Mouse (Mus musculus) hindbrain, embryonic 13.5 days (tissue): ENCODE data around the gene 1600014C23Rik. TPM values are rescaled to one million over a fixed set of nuclear protein-coding genes. Genes with fewer than 3 reads are reported as not detected.

Experiments
- ATAC-seq: fragments of 200-750 bp; cut with Nextera tagmentation; 2 replicates; pipeline ENCODE4 v1.8.0; 2017; ENCODE audit warnings: moderate TSS enrichment; ENCODE audit not compliant: low FRiP score
- H3K27ac ChIP-seq: fragments of 300-500 bp; sonication (generic); 2 replicates; pipeline ENCODE4 v1.5.1; 2015; ENCODE audit warnings: inconsistent platforms, mild to moderate bottlenecking, moderate library complexity
- H3K27me3 ChIP-seq: fragments of 300-500 bp; sonication (generic); 2 replicates; pipeline ENCODE4 v1.6.1; 2015; ENCODE audit warnings: mild to moderate bottlenecking, inconsistent platforms
- H3K36me3 ChIP-seq: fragments of 300-500 bp; sonication (generic); 2 replicates; pipeline ENCODE4 v1.6.1; 2015; ENCODE audit warnings: mild to moderate bottlenecking, inconsistent platforms
- H3K4me1 ChIP-seq: fragments of 300-500 bp; sonication (generic); replicated peaks from 2 replicates; pipeline ENCODE4 v1.6.1; 2015; ENCODE audit warnings: inconsistent platforms
- H3K4me2 ChIP-seq: fragments of 300-500 bp; sonication (generic); 2 replicates; pipeline ENCODE4 v1.6.1; 2015; ENCODE audit warnings: inconsistent platforms, mild to moderate bottlenecking, moderate library complexity
- H3K4me3 ChIP-seq: fragments of 300-500 bp; sonication (generic); 2 replicates; pipeline ENCODE4 v1.5.1; 2015; ENCODE audit warnings: mild to moderate bottlenecking, inconsistent platforms
- H3K9ac ChIP-seq: fragments of 300-500 bp; sonication (generic); 2 replicates; pipeline ENCODE4 v1.6.1; 2015; ENCODE audit warnings: mild to moderate bottlenecking, inconsistent platforms
- H3K9me3 ChIP-seq: fragments of 300-500 bp; sonication (generic); 2 replicates; pipeline ENCODE4 v1.6.1; 2016; ENCODE audit warnings: inconsistent platforms
- whole genome bisulfite sequencing: fragments of 180-500 bp; shearing (Covaris S2); methylation state at CpG from one replicate; pipeline ENCODE4 v1.1.7; 2015; 5-methylcytosine and 5-hydroxymethylcytosine counted together
- polyA plus RNA-seq: library from polyadenylated mRNA; unstranded; fragments of >200 nt; fragmentation: Nextera tagmentation; extraction: Ambion mirVana; gene quantifications from 2 replicates; pipeline ENCODE4 v1.2.1, GENCODE M21; 2015

The 1600014C23Rik gene
- polyA plus RNA-seq, result not detected in 2 replicates

DNA sequence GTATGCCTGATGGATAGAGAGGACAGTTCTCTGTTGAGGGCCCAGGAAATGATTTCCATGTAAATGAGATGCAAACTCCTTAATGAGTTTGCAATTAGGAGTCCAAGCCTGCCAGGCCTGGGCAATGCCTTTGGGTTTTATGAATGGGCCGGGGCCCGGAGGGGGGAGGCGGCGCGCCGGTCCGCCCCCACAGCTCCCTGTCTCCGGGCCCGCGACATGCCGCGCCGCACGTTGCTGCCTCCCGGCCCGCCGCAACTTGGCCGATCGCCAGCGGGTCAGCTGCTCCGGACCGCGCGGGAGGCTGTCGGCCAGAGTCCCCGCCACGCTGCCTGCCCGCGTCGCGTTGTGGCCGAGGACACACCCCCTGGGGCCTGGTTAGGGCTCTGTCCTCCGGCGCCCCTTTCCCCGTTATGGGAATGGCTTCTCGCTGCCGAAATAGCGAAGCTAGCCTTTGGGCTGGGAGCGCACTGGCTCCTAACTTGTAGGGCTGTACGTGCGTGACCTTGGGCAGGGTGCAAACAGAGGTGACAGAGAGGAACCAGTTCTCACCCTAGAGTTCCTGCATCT lies at the start of gene 1600014C23Rik:
1600014C23Rik (minus strand) TSS at position 110 of the 567 bp plus-strand sequence.
- peak within 1 kb of the TSS; percentile 78 for H3K27ac ChIP-seq
- H3K9ac ChIP-seq, result peak within 1 kb of the TSS; percentile 71
- WGBS, result 2% methylated on average over 36 of the region's 41 CpGs
- H3K4me1 ChIP-seq, result peaks cover 44% of the 10 kb centered on the region
- H3K27me3 ChIP-seq, result peaks cover 24% of the 10 kb centered on the region
- no peaks in the 10 kb centered on the region for H3K36me3 ChIP-seq
- H3K9me3 ChIP-seq, result no peaks in the 10 kb centered on the region
- H3K4me3 ChIP-seq, result peak within 1 kb of the TSS; percentile 38
- peak within 1 kb of the TSS; percentile 73 for H3K4me2 ChIP-seq
- peak; percentile 35 for ATAC-seq

DNA sequence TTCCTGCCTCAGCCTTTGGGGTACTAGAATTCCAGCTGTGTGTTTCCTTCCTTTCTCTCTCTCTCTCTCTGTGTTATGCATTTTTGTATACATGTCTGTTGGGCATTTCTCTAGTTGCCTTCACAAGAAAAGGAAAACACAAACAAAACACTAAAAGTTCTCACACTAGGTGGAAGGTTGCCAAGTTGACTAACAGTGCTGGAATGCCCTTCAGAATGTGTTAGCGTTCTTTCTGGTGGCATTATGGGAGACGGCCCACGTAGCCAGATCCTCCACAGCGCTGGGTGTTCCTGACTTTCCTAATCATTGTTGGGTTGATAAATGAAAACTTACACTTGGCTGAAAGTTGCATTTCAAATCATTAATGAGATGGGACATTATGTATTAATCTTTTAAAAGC lies 44.8 kb upstream of the 1600014C23Rik start:
- no peak overlapping the region for H3K9ac ChIP-seq
- no peaks in the 10 kb centered on the region for H3K4me1 ChIP-seq
- no peak overlapping the region for H3K27ac ChIP-seq
- H3K9me3 ChIP-seq, result no peaks in the 10 kb centered on the region
- H3K4me2 ChIP-seq, result no peak overlapping the region
- no peaks in the 10 kb centered on the region for H3K36me3 ChIP-seq
- no peak overlapping the region for H3K4me3 ChIP-seq
- WGBS, result 92% methylated on average over 4 of the region's 4 CpGs
- no peak for ATAC-seq
- no peaks in the 10 kb centered on the region for H3K27me3 ChIP-seq

DNA sequence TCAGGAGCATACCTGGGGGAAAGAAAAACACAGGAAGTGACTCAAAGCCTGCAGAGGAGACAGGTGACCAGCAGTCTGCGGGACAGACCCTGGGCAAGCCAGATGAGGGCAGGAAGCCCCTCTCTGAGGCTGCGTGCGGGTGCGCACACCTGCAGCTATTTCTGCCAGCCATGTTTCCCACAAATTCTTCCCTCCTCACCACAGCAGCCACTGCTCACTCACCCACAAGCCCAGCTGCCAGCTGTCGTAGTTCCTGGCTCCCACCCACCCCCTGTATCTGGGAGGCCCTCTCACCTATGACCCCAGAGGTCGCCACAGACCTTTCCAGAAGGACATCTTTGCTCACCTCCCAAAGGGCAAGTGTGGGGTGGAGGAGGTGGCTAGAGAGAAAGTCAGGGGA lies 43.8 kb upstream of the 1600014C23Rik start:
- no peak overlapping the region for H3K4me2 ChIP-seq

DNA sequence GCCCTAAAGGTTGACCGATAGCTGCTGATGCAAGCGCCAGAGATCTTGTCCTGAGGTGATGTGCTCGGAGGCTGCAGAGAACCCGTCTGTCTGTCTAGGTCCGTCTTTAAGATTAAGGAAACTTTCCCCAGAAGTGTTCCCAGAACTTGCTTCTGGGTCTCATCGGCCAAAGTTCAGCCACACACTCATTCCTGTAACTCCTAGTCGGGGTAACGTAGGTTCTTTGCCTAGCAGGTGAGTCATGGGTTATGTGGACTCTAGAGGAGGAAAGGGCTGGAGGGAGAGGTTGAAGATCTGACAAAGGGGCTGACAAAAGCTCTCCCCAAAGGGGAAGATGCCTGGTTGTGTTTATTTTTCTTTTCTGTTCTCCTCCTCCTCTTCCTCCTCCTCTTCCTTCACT lies 42.5 kb upstream of the 1600014C23Rik start:
- H3K9me3 ChIP-seq, result no peaks in the 10 kb centered on the region
- no peak overlapping the region for H3K4me3 ChIP-seq
- WGBS, result 97% methylated on average over 8 of the region's 8 CpGs
- H3K36me3 ChIP-seq, result no peaks in the 10 kb centered on the region
- H3K4me2 ChIP-seq, result no peak overlapping the region
- no peak overlapping the region for H3K9ac ChIP-seq
- ATAC-seq, result no peak
- no peaks in the 10 kb centered on the region for H3K27me3 ChIP-seq
- H3K4me1 ChIP-seq, result no peaks in the 10 kb centered on the region
- no peak overlapping the region for H3K27ac ChIP-seq

More for the DNA sequence above, 43.8 kb upstream of the 1600014C23Rik start:
- Histone ChIP-seq H3K9ac (no peak overlapping the region), H3K27ac (no peak overlapping the region), H3K27me3 (no peaks in the 10 kb centered on the region), H3K4me1 (no peaks in the 10 kb centered on the region), H3K4me3 (no peak overlapping the region), H3K9me3 (no peaks in the 10 kb centered on the region), H3K36me3 (no peaks in the 10 kb centered on the region)
- 88% methylated on average over 6 of the region's 6 CpGs for WGBS
- ATAC-seq, result no peak

DNA sequence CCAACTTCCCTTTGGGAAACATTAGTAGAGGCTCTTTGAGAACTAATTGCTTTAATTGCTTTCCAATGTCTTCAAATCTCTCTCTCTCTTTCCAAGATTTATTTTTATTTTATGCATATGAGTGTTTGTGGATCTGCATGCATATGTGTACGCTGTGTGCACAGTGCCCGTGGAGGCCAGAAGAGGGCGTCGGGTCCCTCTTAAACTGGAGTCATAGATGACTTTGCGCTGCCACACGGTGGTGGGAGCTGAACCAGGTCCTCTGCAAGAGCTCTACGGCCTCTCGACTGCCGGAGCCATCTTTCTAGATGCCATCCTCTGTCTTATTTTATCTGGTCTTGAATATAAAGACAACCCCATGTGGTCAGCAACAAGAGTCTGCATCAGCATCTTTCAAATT lies 41.8 kb upstream of the 1600014C23Rik start:
- H3K4me3 ChIP-seq, result no peak overlapping the region
- H3K4me2 ChIP-seq, result no peak overlapping the region
- no peak overlapping the region for H3K27ac ChIP-seq
- no peaks in the 10 kb centered on the region for H3K36me3 ChIP-seq
- no peak for ATAC-seq
- peaks cover 4% of the 10 kb centered on the region; the same call in 1 of the 2 replicates for H3K4me1 ChIP-seq
- 91% methylated on average over 9 of the region's 9 CpGs for WGBS
- H3K27me3 ChIP-seq, result no peaks in the 10 kb centered on the region
- H3K9ac ChIP-seq, result no peak overlapping the region
- no peaks in the 10 kb centered on the region for H3K9me3 ChIP-seq

DNA sequence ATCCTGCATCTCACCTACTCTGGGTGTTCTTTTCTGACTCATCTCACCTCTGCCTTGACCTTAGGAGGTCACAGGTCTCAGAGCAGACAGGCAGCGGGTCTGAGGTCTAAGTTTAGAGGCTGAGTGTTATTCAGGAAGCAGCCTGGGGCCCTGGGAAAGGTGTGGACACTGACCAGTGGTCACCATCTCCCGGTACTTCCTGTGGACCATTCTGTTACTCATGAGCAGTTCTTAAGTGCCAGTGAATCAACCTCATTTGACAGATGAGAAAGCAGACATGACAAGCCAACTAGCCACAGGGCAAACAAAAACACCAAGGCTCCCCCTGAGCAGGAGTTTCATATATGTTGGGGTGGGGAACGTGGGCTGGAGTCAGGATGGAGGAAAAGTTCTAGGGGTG lies 38.9 kb upstream of the 1600014C23Rik start:
- 75% methylated on average over 3 of the region's 3 CpGs for WGBS
- ATAC-seq, result no peak
- H3K36me3 ChIP-seq, result no peaks in the 10 kb centered on the region
- H3K9ac ChIP-seq, result no peak overlapping the region
- H3K9me3 ChIP-seq, result no peaks in the 10 kb centered on the region
- no peak overlapping the region for H3K4me3 ChIP-seq
- H3K4me1 ChIP-seq, result peaks cover 7% of the 10 kb centered on the region
- H3K27me3 ChIP-seq, result peaks cover 6% of the 10 kb centered on the region; the same call in 1 of the 2 replicates
- no peak overlapping the region for H3K27ac ChIP-seq
- no peak overlapping the region for H3K4me2 ChIP-seq

DNA sequence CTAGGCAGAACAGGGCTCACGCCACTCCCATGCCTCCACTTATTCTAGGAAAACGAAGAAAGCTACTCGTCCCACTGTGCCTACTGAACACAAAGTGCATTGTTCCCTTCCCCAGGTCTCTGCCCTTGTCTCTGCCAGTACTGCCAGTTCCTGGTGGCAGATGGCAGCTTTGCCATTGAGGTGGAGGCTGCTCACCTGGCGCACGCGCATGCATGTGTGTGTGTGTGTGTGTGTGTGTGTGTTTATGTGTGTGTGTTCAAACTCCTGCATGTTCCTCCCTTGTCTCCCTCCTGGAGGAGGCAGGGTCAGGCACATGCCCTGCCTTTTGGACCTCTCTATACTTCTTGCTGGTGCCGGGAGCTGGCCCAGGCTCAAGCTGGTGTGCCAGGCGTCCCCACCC lies 38.5 kb upstream of the 1600014C23Rik start:
- no peaks in the 10 kb centered on the region for H3K36me3 ChIP-seq
- H3K27ac ChIP-seq, result no peak overlapping the region
- peaks cover 6% of the 10 kb centered on the region; the same call in 1 of the 2 replicates for H3K27me3 ChIP-seq
- ATAC-seq, result no peak
- no peak overlapping the region for H3K4me2 ChIP-seq
- no peak overlapping the region for H3K4me3 ChIP-seq
- no peak overlapping the region for H3K9ac ChIP-seq
- H3K9me3 ChIP-seq, result no peaks in the 10 kb centered on the region
- H3K4me1 ChIP-seq, result peaks cover 11% of the 10 kb centered on the region
- WGBS, result 85% methylated on average over 8 of the region's 8 CpGs

DNA sequence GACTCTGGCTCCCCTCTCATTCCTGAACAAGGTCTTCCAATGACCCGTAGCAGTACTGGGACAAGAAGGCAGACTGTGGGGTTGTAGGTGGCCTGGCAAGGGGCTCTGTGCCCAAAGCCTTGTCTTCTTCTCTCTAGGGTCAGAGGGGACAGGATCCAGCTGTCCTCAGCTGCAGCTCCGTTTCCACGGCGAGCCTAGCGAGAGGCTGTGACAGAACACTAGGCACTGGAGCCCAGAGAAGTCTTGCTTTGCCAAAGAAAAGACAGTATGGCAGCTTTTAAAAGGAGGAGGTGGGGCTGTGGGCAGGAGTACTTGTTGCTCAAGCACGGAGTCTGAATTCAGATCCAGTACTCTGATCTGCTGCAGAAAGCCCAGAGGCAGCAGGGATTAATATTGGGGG lies 36.8 kb upstream of the 1600014C23Rik start:
- 24% methylated on average over 6 of the region's 6 CpGs for WGBS
- H3K9me3 ChIP-seq, result no peaks in the 10 kb centered on the region
- H3K27ac ChIP-seq, result no peak overlapping the region
- peaks cover 6% of the 10 kb centered on the region; the same call in 1 of the 2 replicates for H3K27me3 ChIP-seq
- peaks cover 25% of the 10 kb centered on the region for H3K4me1 ChIP-seq
- H3K4me3 ChIP-seq, result no peak overlapping the region
- H3K36me3 ChIP-seq, result no peaks in the 10 kb centered on the region
- ATAC-seq, result no peak
- H3K4me2 ChIP-seq, result no peak overlapping the region
- no peak overlapping the region for H3K9ac ChIP-seq

DNA sequence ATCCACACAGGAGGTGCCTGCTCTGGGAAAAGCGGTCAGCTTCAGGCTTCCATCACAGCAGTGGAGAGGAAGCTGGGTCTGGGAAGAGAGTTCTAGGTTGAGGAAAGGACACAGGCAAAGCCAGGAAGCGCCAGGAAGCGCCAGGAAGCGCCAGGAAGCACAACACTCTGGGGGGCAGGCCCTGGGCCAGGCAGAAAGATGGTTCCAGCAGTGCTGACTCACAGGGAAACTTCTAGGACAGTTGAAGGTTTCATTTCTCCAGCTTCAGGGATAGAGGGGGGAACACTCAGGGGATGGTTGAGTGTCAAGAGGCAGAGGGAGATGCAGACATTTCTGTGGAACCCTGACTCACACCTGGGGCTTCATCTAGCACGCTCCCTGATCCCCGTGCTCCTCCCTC lies 36.2 kb upstream of the 1600014C23Rik start:
- peaks cover 6% of the 10 kb centered on the region; the same call in 1 of the 2 replicates for H3K27me3 ChIP-seq
- no peak overlapping the region for H3K9ac ChIP-seq
- WGBS, result 74% methylated on average over 6 of the region's 6 CpGs
- H3K4me3 ChIP-seq, result no peak overlapping the region
- H3K36me3 ChIP-seq, result no peaks in the 10 kb centered on the region
- no peak for ATAC-seq
- no peaks in the 10 kb centered on the region for H3K9me3 ChIP-seq
- H3K4me1 ChIP-seq, result peaks cover 25% of the 10 kb centered on the region
- H3K27ac ChIP-seq, result no peak overlapping the region
- no peak overlapping the region for H3K4me2 ChIP-seq

DNA sequence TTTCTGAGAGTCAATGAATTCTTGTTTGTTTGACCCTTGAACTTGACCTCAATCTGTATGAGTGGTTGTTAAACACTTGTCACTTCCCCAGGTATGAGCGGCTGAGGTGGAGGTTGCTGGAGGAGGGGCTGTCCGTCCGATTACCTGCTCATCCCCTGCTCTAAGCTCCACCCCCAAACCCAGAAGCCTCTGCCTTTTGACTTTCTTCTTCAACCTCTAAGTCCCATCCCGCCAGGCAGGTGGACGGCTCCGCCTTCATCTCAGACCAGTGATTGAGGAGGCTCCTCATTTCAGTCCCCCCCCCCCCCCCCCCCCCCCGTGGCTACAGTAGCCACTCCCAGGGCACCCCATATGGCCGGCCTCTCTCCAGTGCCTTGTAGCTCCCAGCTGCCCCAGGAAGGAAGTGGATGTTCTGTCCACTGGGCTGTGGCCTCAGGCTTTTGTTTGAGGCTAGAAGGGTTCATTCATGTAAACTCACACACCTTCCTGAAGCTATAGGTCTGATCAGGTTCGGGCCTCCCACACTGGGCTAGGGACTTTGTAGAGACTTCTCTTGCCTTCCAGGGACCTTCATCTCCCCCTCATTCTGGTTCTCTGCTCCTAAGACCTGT lies 34.0 kb upstream of the 1600014C23Rik start:
- Histone ChIP-seq H3K27ac (peak overlapping the region; percentile 79; the same call in 1 of the 2 replicates), H3K4me2 (no peak overlapping the region), H3K9me3 (no peaks in the 10 kb centered on the region), H3K27me3 (peaks cover 6% of the 10 kb centered on the region; the same call in 1 of the 2 replicates), H3K4me1 (peaks cover 25% of the 10 kb centered on the region), H3K4me3 (no peak overlapping the region), H3K36me3 (no peaks in the 10 kb centered on the region), H3K9ac (no peak overlapping the region)
- 42% methylated on average over 8 of the region's 9 CpGs for WGBS
- ATAC-seq, result no peak

DNA sequence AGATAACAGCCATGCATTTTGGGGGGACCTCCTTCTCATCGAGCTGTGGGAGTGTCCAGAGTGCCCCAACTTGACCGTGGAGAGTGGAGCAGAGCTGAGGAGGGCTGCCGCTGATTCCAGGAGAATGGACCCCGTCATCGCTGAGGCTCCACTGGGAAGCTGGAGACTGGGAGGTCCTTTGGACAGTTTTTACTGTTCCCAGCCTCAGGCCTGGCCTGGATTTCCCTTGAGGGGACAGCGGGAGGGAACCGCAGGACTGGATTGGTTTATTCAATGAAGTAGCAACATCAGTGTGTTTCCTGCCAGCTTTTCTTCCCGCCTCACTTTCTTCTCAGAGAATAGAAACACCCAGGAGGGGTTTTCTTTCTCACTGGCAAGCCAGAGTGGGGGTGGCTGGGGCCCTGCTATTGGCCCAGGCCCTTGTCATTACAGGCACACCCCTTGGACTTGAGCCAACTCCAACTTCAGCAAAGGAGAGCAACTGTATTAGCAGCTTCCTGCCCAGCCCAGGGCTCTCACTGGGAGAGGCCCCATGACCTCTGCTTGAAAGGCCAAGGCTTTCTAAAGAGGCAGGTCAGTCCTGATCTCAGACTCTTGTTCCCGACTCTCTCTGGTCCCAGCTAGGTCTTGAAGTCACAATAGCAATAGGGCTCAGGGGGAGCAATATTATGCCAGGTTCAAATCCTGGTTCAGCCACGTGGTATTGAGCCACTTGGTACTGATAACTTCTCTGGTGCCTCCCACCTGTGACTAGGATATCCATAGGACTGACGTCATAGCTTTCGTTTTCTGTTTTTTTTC lies 33.3 kb upstream of the 1600014C23Rik start:
- H3K9me3 ChIP-seq, result no peaks in the 10 kb centered on the region
- H3K4me1 ChIP-seq, result peaks cover 26% of the 10 kb centered on the region
- H3K27ac ChIP-seq, result peak overlapping the region; percentile 79
- H3K27me3 ChIP-seq, result peaks cover 6% of the 10 kb centered on the region; the same call in 1 of the 2 replicates
- ATAC-seq, result peak; percentile 84
- no peak overlapping the region for H3K4me3 ChIP-seq
- 9% methylated on average over 12 of the region's 12 CpGs for WGBS
- H3K4me2 ChIP-seq, result 0 out of 2 replicates have a peak overlapping the region, but pooled peaks have one; percentile 1
- H3K9ac ChIP-seq, result no peak overlapping the region
- no peaks in the 10 kb centered on the region for H3K36me3 ChIP-seq

DNA sequence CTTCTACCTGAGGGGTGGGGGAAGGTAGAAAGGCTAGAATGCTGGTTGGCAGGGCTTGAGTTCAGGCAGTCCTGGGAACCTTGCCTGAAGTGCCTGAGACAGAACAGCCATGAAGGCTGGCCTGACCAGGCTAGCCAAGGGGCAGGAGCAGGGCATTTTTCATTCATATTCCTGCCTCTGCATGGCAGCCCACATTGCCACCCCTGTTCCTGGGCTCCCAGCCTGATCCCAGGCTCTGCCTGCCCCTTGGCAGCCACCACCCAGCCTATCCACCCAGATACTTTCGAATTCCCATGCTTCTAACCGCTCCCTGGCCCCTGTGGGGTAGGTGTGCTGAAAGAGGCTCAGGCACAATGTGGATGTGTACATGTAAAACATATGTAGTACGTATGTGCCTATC lies 32.3 kb upstream of the 1600014C23Rik start:
- Histone ChIP-seq H3K27me3 (peaks cover 6% of the 10 kb centered on the region; the same call in 1 of the 2 replicates), H3K4me2 (no peak overlapping the region), H3K9me3 (no peaks in the 10 kb centered on the region), H3K4me3 (no peak overlapping the region), H3K4me1 (peaks cover 36% of the 10 kb centered on the region), H3K36me3 (no peaks in the 10 kb centered on the region), H3K9ac (no peak overlapping the region), H3K27ac (peak overlapping the region; percentile 79; the same call in 1 of the 2 replicates)
- ATAC-seq, result no peak
- WGBS, result 90% methylated on average over 3 of the region's 3 CpGs
